Mouse (Mus musculus): ENCODE measurements at regions not wholly inside any gene's neighbourhood (a gene's known extent, or its start where the extent isn't known, plus 50 kb on each side); places are given as distances from the start of the nearest gene placed in this dataset.

DNA sequence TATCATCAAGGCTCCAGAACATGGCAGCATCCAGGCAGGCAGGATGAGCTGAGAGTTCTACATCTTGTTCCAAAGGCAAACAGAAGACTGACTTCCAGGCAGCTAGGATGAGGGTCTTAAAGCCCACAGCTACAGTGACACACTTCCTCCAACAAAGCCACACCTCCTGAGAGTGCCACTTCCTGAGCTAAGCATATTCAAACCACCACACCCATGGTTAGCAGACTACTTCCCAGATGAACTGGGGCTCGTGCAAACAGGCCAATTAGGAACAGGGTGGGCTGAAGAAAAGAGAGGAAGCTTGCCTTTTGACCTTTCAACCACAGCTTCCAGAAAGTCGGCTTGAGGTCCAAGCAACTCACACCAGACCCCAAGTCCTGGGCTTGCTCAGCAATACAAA, 77.8 kb upstream of the Bach2 start:
- no peak for TF ChIP-seq CTCF (IDR thresholded peaks at IDR 0.05; ENCODE audit: low read depth)
- no peak for TF ChIP-seq EP300 (IDR thresholded peaks at IDR 0.05; ENCODE audit: low read depth)

All from heart, postnatal 0 days (tissue).